Mouse (Mus musculus) T-helper 2 cell (primary cell): ENCODE results near the gene Fmo1.

ENCODE experiments used
- in situ Hi-C: fragments of 300-600 bp; cut with MboI, MseI; formaldehyde crosslinking; loops from one replicate; pipeline ENCODE4 v1.15.1; 2025; ENCODE audit warnings: high pct_unique_total_duplicates

Gene Fmo1

DNA sequence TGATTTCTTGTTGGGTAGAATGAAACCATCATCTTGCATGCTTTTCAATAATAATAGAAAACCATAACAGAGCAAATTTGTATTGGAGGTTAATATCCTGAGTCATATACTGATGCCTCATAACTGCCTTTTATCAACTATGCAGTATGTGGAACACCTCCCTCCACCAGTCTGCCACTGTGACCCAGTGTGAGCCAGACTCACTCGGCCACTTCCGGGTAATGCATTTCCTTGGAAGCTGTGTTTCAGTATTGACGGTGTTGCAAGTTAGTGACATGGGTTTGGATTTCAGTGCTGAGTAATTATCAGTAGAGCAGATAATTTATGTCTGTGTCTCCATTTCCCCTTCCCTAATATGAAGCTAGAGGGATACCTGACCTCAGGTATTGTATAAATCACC is 2.8 kb downstream of the Fmo1 start:
- in situ Hi-C loops = no loop called here

DNA sequence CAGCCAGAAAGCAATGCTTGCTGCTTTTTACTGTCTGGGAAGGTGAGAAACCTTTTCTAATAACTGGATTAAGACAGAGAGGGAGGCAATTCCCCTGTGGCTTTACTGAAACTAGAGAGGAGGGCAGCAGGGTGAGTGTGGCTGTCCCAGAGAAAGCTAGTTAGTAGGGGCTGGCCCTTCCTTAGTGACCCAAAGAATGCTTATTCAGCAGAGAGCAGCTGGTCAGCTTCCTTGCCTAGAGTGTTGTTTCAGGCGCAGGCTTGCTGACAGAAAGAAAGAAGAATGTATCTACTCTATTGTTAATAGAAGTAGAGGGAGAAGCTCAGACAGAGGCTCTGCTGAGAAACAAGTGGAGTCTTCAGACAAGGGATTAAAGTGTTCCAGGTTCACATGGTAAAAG is 4.1 kb downstream of the Fmo1 start:
- in situ Hi-C loops = no loop called here

DNA sequence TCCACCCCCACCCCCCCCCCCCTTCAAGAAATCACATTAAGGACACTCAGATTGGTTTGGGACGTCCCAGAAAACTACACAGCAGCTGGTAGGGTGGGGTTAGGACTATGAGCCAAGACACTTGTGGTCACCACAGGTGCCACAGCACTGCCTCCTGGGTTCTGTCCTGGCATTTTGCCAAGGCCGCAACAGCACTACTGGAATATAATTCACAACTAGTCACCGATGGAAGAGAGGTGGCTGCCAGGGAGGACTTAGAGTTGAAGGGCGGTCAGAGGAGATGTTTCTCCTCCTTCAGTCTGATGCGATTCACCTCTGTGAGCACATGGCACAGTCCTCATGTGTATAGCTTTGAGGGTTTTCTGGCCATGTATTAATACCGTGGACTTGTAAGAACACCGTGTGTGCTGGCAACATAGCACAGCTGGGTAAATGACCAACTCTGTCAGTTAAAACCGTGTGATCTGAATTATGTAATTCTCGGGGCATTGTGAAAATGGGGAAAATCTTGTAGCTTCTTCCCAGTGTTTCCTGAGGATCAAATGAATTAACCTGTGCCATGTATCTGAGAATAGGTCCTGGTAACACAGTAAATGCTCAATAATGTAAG is 6.3 kb downstream of the Fmo1 start:
- in situ Hi-C loops = no loop called here

DNA sequence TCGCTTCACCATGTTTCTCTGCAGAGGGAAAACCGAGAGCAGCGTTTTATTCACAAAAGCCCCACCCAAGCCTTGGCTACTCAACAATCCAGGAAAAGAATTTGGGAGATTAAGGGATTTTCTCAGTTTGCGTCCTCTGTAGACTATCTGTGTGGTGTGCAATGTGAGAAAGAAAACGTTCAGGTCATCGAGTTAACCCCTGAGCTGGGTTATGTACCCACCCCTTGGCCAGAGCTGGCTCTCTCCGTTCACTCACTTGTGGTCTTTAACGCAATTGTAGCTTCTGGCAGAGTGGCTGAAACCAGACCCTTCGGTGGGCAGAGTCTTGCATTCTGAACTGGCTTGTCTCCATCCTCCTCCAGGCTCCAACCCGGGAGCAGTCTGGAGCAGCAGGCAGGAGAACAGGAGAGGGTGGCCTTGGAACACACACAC is 6.8 kb downstream of the Fmo1 start:
- in situ Hi-C loops = no loop called here

DNA sequence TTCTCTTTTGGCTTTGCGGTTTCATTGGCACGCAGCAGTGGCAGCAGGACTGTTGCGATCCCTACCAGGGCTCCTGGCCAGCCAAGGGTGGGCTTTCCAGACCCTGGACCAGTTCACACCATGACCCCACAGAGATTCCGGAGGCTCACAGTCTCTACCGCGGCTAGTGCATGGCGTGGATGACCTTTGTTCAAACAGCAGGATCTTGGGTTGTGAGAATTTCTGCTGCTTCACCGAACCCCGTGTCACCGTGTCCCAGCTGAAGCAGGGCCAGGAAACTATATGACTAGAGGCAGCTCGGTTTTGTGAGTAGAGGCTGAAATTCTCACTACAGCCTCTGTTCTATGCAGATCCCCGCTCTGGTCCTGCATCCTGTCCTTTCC is 7.7 kb downstream of the Fmo1 start:
- in situ Hi-C loops = no loop called here

DNA sequence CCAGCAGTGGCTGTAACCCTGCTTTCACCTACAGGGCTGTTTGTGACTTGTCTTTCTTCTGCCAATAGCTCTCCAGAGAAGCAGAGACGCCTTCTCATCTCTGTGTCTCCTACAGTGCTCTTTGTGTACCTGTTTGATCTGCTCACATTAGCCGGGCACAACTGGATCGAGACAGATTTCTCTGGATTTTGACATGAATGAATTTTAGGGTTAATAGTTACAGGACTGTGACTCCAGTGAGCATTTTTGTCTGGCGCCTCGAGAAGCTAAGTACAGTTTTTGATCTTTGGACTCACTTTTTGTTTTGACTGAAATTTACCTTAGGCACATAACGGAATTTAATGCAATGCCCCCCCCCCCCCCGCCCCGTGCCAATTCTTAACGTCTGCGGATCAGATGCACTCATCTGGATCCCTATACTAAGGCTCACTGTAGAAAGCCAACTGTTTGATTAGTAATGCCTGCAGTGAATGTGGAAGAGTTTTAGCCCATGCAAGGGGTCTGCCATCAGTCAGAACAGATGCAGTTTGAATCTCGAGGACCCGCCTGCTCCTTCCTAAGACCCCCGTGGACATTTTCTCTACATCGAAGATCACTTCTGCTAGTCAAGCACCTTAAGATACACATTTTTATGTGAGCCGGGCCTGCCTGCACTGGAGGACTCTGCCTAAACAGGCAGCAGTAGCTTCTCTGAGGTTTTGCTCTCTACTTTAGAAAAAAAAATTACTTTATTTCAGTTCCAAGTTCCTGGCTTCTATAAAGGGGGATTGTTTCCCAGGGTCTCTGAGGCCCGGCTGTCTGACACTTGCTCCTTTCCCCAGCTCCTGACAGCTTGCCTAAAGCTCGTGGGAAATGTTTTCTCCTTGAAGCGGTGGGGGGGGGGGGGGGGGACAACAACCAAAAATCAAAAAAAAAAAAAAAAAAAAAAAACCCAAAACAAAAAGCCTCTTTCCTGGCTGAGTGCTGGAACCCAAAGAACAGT is 8.4 kb downstream of the Fmo1 start:
- in situ Hi-C loops = no loop called here

DNA sequence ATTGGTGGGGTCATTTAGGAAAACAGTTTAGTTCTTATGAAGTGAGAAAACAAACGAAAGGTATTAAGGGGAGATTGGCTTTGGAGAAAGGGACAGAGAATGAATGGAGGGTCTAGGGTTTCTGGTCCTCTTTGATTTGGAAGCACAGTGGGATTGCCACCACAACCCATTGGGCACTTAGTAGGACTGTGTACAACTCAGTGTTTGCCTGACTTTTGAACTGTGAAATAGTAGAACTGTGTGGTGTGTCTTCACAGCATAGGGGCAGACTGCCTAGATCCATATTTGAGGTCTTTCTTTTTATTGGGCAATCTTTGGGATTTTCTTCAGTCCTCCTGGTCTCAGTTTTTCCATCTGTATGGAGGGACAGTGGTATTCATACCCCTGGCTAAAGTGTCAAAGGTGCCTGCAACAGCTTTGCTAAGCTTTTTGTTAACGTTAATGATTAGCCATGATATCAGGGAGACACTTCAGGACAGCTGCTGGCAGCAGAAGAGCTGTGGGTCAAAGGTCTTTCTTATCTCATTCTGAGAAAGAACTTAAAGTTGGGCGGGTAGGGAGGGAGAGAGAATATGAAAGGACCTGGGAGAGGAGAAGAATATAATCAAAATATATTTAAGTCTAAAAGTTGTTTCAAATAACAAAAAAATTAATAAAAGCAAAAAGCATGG is 12.5 kb downstream of the Fmo1 start:
- in situ Hi-C loops = no loop called here

DNA sequence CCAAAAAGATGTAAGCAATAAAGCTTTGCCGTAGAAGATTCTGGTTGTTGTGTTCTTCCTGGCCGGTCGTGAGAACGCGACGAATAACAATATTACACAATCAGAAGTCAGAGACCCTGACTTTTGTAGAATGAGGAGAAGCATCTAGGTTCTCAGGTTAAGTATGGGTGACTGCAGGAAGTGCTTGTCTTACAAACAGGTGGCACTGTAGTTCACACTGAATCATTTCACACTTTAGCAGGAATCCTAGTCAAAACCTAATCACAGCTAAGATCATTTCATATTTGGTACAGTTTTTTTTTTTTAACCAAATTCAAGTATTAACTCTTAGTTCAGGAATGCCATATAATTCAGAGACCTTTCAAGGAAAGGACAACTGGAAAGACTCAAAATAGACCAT is 18.9 kb downstream of the Fmo1 start:
- in situ Hi-C loops = no loop called here

DNA sequence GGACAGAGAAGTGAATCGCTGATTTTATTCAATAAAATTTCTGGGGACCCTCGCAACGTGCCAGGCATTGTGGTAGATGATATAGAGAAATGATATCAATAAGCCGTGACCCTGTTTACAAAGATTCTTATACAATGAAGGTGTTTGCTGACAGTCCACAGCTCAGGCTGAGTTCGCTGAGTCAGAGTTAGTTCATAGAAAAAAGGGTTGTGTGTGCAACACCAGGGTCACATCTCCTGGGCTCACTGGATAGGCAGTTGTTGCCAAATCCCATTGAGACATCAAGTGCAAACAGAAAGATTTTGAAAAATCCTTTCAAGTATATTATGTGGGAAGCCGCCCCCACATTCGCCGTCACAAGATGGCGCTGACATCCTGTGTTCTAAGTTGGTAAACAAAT is 26.2 kb downstream of the Fmo1 start:
- in situ Hi-C loops = no loop called here

DNA sequence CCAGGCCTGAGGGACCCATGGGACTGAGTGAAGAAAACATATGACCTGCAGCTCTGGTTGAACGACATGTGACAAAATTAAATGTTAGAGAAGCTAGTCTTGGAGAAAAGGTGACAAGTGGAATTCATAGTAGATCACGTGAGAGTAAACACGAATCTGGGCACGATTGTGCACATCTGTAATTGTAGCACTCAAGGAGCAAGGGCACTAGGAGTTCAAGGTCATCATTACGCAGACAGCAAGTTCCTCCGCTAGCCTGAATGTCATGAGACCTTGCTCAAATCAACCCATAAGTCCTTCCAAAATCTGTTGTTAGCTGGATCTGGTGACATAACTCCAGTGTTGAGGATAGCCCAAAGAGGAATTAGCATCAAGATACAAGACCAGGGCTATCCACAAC is 27.4 kb downstream of the Fmo1 start:
- in situ Hi-C loops = no loop called here

DNA sequence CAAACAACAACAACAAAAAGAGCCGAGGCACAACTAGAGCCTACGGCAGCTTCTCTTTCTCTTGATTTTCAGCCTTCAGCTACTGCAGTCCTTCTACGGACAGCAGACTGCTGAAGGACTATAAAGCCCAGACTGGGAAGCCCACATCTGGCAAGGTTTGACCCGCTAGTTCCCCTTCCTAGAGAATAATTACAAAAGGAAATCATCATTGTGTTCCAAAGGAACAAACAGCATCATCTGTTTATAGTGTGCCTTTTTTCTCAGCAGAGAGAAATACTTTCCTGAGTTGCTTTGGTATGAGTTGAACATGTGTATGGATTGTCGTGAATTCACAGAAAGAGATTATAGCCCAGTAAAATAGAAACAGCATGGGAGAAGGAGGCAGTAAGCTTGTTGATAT is 32.1 kb downstream of the Fmo1 start:
- in situ Hi-C loops = no loop called here

DNA sequence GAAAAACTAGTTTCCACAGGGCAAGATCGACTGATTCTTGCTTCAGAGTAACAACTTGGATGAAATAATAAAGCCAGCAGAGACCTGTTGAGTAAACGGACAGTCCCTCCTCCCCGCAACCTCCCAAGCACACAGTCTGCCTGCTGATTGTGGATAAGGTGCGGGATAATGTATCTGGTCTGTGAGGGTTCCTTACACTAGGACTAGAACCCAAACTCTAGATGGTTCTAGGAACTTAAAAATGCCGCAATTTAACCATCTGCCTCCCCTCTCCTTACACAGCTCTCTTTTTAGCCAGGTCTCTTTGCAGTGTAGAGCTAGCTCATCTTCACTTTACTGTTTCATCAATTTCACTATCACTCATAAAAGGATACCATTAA is 33.8 kb downstream of the Fmo1 start:
- in situ Hi-C loops = no loop called here

DNA sequence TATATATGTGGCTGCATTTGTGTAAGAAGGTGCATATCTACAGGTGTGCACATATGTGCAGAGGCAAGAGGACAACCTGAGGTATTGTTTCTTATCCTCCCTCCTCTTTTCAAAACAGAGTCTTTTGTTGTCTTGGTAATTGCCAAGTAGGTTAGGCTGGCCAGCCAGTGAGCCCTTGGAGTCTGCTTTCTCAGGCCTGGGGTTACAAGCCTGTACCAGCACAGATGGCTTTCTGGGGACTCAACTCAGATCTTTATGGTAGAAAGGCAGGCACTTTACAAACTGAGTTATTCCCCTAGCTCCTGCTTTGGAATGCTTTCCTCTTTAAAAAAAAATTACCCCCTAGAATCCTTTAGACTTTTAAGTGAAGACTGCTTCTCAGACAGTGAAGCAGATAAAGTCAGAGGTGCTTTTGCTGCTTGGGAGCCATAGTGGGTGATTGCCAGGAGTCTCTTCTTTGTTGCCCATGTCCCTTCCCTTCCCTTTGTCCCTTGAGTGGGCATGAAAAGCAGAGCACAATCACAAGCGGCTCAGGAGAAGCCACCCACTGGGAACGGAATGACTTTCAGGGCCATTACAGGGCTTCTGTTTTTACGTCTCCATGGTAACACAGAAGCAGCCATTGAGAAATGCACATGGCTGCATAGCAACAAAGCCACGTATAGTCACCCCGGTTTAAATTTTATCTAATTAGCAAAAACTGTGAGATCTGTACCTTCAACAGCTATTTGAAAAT is 34.4 kb downstream of the Fmo1 start:
- in situ Hi-C loops = no loop called here

DNA sequence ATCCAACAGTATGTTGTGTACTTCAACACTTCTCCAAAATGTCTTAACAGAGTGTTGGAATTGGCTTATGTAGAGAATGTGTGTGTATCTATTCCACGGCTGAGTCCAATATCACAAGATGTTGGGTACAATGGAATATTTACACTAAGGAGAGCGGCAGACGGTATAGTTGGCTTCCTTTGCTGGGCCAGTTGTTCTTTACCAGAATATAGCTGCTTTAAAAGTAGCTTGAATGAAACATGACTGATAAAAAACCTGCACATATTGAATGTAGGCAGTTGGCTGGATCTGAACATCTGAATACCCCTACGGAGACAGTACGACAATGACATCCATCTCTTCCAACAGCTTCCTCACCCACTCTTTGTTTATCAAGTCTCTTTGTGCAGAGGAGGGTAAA is 47.1 kb downstream of the Fmo1 start:
- in situ Hi-C loops = no loop called here

DNA sequence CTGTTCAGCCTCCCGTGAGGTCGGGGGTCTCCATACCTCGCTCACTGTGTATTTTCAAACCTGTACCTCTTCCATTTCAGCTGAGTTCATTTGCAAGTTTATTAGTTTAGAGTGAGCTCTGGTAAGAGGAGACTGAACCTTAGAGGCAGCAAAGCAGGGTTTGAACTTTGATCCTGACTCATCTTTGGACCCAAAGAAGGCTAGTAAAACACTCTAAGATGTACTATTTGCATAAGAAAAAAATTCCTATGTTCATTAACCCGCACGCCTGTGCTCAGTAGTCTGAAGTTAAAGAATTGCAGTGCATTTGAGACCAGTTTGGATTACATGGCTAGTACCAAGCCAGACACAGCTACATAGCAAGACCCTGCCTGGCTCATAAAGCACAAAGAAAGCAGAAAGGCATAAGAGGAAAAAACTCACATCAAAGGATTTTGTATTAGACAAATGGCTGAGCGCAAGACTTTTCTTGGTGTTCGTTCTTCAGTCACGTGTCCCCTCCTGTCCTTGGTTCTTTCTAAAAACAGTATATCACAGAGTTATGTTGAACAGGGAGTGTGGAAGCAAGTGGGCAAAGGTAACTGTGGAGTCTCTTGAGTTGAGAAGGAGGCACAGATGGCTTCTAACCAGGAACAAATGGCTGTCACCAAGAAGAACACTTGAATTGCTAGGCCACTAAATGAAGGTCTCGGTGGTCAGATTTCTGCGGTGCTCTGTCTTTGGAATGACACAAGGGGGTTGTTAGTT is 50.9 kb downstream of the Fmo1 start:
- in situ Hi-C loops = no loop called here

DNA sequence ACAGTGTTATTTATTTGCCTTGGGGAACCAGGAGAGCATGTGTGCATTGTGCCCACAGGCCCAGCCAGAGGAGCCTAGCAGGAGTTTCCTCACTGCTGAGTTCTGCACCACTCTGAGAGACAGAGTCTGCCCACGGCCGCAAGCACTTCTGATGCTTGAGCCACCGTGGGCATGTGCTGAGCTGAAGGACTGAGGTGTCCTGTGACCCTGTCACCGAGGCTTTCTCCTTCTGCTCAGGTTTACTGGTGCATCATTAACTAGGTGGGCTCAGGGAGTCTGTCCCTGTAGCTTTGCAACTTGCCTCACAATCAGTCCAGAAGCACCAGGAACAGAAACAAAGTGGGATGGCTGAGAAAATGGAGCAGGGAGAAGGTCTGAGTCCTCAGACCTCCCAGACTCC is 51.5 kb downstream of the Fmo1 start:
- in situ Hi-C loops = no loop called here

DNA sequence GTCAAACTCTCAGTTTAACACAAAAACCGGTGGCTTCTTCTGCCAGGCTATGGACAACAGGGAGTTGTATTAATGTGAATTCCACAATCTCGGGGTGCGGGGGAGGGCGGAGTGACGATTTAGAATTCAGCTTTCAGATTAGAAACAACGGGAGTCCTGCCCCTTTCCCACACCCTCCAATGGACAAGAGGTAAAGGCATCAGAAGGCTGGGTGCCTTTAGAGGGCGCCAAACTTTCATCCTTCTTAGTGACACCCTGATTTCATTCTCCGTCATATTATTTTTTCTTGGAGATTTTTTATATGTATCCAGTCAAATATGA is 52.6 kb downstream of the Fmo1 start, which contains the start of gene Fmo4:
Gene Fmo4 (minus strand): TSS at position 137 of the 321 bp plus-strand sequence.
- in situ Hi-C loops = no loop called here

DNA sequence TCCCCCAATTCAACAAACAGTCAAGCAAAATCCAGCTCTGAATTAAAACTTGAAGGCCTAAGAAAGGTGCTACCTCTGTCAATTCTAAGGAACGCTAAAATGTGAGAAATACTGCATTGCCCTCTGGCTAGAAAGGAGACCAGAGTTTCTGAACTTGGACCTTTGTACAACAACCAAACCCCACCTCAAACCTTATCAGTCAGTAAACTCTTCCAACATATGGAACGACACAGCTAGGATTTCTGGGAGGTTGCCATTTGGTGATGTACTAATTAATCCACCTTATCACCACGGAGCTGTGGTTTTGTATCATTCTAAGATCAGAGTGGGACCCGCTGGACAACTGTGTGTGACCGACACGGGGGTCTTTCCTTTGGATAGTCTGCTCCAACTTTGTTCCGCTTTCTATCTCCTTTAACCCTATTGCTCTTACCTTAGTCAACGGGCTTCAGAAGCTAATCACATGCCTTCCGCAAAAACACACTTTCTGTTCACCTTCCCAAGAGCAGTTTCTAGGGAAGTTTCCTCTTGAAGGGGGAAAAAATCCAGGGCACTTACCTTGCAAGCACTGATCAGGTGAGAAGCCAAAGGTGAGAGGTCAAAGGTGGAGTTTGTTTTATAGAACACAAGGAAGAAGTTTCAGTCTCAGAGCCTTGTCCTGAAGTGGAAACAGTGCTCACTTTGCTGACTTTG is 53.1 kb downstream of the Fmo1 start:
- in situ Hi-C loops = no loop called here

DNA sequence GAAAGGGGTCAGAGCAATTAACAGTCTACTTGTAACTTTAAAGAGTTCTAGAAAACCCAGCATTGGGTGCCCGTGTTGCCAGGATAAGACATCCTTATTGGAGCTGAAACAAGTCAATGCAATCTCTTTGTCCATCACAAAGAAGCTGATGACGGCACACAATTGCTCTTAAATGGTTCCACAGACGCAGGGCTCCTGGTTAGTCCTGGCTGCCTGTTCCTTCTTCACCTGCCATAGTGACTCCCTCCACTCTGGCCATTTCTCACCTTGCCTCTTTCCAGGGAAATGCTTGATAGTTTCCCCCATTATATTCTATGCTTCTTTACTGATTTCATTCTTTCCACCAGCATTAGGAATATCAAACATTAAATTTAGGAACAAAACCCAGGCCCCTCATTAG is 57.9 kb downstream of the Fmo1 start:
- in situ Hi-C loops = loop anchor here (10.0 kb wide), 1 partner anchor 416 kb away; no protein-coding TSS in a partner anchor

DNA sequence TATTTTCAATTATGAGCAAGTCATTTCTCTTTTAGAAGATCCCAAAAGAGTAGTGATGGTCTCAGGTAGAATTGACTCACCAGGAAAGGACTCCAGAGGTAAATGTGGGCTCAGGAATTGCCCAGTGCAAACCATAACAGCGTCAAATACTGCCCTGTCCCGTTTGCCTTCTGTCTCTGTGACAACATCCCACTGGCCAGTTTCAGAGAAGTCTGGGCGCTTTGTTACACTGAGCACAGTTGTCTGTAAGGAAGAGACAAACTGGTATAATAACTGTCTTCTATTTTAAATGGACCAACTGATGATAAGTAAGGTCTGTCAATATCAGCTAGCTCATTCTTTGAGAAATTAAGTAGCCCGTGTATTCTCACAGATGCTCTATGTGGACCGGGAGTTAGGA is 59.0 kb downstream of the Fmo1 start:
- in situ Hi-C loops = loop anchor here (10.0 kb wide), 1 partner anchor 417 kb away; no protein-coding TSS in a partner anchor

DNA sequence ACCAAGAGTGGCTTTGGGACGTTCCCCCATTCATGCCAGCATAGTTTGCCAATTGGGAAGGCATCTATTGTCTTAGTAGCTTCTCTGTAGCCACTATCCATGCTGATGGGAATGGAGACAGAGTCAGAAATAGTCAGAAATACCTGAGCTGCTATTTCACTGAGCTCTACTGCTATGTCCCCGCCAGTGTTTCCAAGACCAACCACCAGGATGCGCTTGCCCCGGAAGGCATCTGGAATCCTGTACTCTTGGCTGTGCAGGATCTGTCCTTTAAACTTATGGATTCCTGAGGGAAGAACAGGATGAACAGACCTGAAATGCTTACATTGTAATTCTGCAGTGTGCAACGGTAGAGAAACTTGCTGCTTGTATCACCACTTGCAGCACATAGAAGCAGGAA is 61.4 kb downstream of the Fmo1 start:
- in situ Hi-C loops = loop anchor here (10.0 kb wide), 1 partner anchor 420 kb away; no protein-coding TSS in a partner anchor
